Mouse (Mus musculus): Measurements from ENCODE around the gene Tmem53. TPM values are rescaled to one million over a fixed set of nuclear protein-coding genes. Genes with fewer than 3 reads are reported as not detected.

Tmem53 gene
- total RNA-seq, 1 experiment = 3.4 TPM

- H3K36me3 ChIP-seq (ENCODE audit: control insufficient read depth, insufficient read depth, low read length, poor library complexity, severe bottlenecking) = no peaks in the 10 kb centered on the region
- no peaks in the 10 kb centered on the region for H3K9me3 ChIP-seq (ENCODE audit: control insufficient read depth, insufficient read depth, low read depth, low read length)
- in situ Hi-C loops (cut with MboI; ENCODE audit: low sequenced_read_pairs in 2 of 2, unreplicated experiment in 2 of 2) = no loop called here
- no peak for DNase-seq (ENCODE audit: low read depth, low spot score)
- no peaks in the 10 kb centered on the region for H3K4me1 ChIP-seq (ENCODE audit: control insufficient read depth in 2 of 2, insufficient read depth in 2 of 2, low read length in 2 of 2, poor library complexity in 1 of 2)
- no peak overlapping the region for H3K27ac ChIP-seq (ENCODE audit: insufficient read depth, low read depth, low read length, poor library complexity, severe bottlenecking)
- no peak for TF ChIP-seq ZNF384 (IDR thresholded peaks at IDR 0.05; ENCODE audit: low read depth, low read length)
- TF ChIP-seq MAFK (IDR thresholded peaks at IDR 0.05; ENCODE audit: insufficient read depth, low read depth, low read length) = no peak
- no peak for TF ChIP-seq ZC3H11A (IDR thresholded peaks at IDR 0.05; ENCODE audit: borderline replicate concordance, low read depth, low read length)
- no peak for TF ChIP-seq HCFC1 (IDR thresholded peaks at IDR 0.05; ENCODE audit: borderline replicate concordance, insufficient read depth, low read length)
- no peak for TF ChIP-seq CHD2 (IDR thresholded peaks at IDR 0.05; ENCODE audit: low read depth, low read length)
- no peak overlapping the region for H3K4me3 ChIP-seq (ENCODE audit: insufficient read depth in 1 of 2, low read depth in 1 of 2, low read length in 2 of 2, poor library complexity in 1 of 2, severe bottlenecking in 1 of 2)
- no peak overlapping the region for H3K9ac ChIP-seq (ENCODE audit: insufficient read depth, low read depth, low read length, poor library complexity, severe bottlenecking)
Measured at GRCm38 (mm10) chr4:117235822-117236221, 15.9 kb upstream of the Tmem53 start.

GRCm38 (mm10) chr4:117239153-117239552, 12.6 kb upstream of the Tmem53 start:
- TF ChIP-seq ZNF384 (IDR thresholded peaks at IDR 0.05; ENCODE audit: low read depth, low read length) (no peak), ZC3H11A (IDR thresholded peaks at IDR 0.05; ENCODE audit: borderline replicate concordance, low read depth, low read length) (no peak), HCFC1 (IDR thresholded peaks at IDR 0.05; ENCODE audit: borderline replicate concordance, insufficient read depth, low read length) (no peak), CHD2 (IDR thresholded peaks at IDR 0.05; ENCODE audit: low read depth, low read length) (no peak), MAFK (IDR thresholded peaks at IDR 0.05; ENCODE audit: insufficient read depth, low read depth, low read length) (no peak)
- H3K9me3 ChIP-seq (ENCODE audit: control insufficient read depth, insufficient read depth, low read depth, low read length) = no peaks in the 10 kb centered on the region
- no peak overlapping the region for H3K27ac ChIP-seq (ENCODE audit: insufficient read depth, low read depth, low read length, poor library complexity, severe bottlenecking)
- H3K9ac ChIP-seq (ENCODE audit: insufficient read depth, low read depth, low read length, poor library complexity, severe bottlenecking) = no peak overlapping the region
- no peak for DNase-seq (ENCODE audit: low read depth, low spot score)
- in situ Hi-C loops (cut with MboI; ENCODE audit: low sequenced_read_pairs in 2 of 2, unreplicated experiment in 2 of 2) = no loop called here
- no peak overlapping the region for H3K4me3 ChIP-seq (ENCODE audit: insufficient read depth in 1 of 2, low read depth in 1 of 2, low read length in 2 of 2, poor library complexity in 1 of 2, severe bottlenecking in 1 of 2)
- peaks cover 0 to 3% of the 10 kb centered on the region in 2 experiments; a peak in 2 of 4 replicates for H3K4me1 ChIP-seq (ENCODE audit: control insufficient read depth in 2 of 2, insufficient read depth in 2 of 2, low read length in 2 of 2, poor library complexity in 1 of 2)
- no peaks in the 10 kb centered on the region for H3K36me3 ChIP-seq (ENCODE audit: control insufficient read depth, insufficient read depth, low read length, poor library complexity, severe bottlenecking)

- Histone ChIP-seq H3K36me3 (ENCODE audit: control insufficient read depth, insufficient read depth, low read length, poor library complexity, severe bottlenecking) (no peaks in the 10 kb centered on the region), H3K9ac (ENCODE audit: insufficient read depth, low read depth, low read length, poor library complexity, severe bottlenecking) (no peak overlapping the region), H3K27ac (ENCODE audit: insufficient read depth, low read depth, low read length, poor library complexity, severe bottlenecking) (no peak overlapping the region), H3K4me3 (ENCODE audit: insufficient read depth in 1 of 2, low read depth in 1 of 2, low read length in 2 of 2, poor library complexity in 1 of 2, severe bottlenecking in 1 of 2) (no peak overlapping the region), H3K4me1 (ENCODE audit: control insufficient read depth in 2 of 2, insufficient read depth in 2 of 2, low read length in 2 of 2, poor library complexity in 1 of 2) (peaks cover 0 to 3% of the 10 kb centered on the region in 2 experiments; a peak in 2 of 4 replicates), H3K9me3 (ENCODE audit: control insufficient read depth, insufficient read depth, low read depth, low read length) (no peaks in the 10 kb centered on the region)
- in situ Hi-C loops (cut with MboI; ENCODE audit: low sequenced_read_pairs in 2 of 2, unreplicated experiment in 2 of 2) = no loop called here
- no peak for TF ChIP-seq CHD2 (IDR thresholded peaks at IDR 0.05; ENCODE audit: low read depth, low read length)
- TF ChIP-seq ZNF384 (IDR thresholded peaks at IDR 0.05; ENCODE audit: low read depth, low read length) = no peak
- no peak for TF ChIP-seq ZC3H11A (IDR thresholded peaks at IDR 0.05; ENCODE audit: borderline replicate concordance, low read depth, low read length)
- no peak for TF ChIP-seq MAFK (IDR thresholded peaks at IDR 0.05; ENCODE audit: insufficient read depth, low read depth, low read length)
- no peak for TF ChIP-seq HCFC1 (IDR thresholded peaks at IDR 0.05; ENCODE audit: borderline replicate concordance, insufficient read depth, low read length)
- DNase-seq (ENCODE audit: low read depth, low spot score) = no peak
Measured at GRCm38 (mm10) chr4:117240867-117241266, 10.9 kb upstream of the Tmem53 start.

GRCm38 (mm10) chr4:117250982-117251381, 769 bp upstream of the Tmem53 start:
- Histone ChIP-seq H3K4me3 (ENCODE audit: insufficient read depth in 1 of 2, low read depth in 1 of 2, low read length in 2 of 2, poor library complexity in 1 of 2, severe bottlenecking in 1 of 2) (peak overlapping the region in 1 of 2 experiments; percentile 60; a peak in 2 of 4 replicates), H3K27ac (ENCODE audit: insufficient read depth, low read depth, low read length, poor library complexity, severe bottlenecking) (no peak overlapping the region), H3K9ac (ENCODE audit: insufficient read depth, low read depth, low read length, poor library complexity, severe bottlenecking) (no peak overlapping the region), H3K9me3 (ENCODE audit: control insufficient read depth, insufficient read depth, low read depth, low read length) (no peaks in the 10 kb centered on the region), H3K36me3 (ENCODE audit: control insufficient read depth, insufficient read depth, low read length, poor library complexity, severe bottlenecking) (no peaks in the 10 kb centered on the region), H3K4me1 (ENCODE audit: control insufficient read depth in 2 of 2, insufficient read depth in 2 of 2, low read length in 2 of 2, poor library complexity in 1 of 2) (peaks cover 3 to 4% of the 10 kb centered on the region in 2 experiments; a peak in 3 of 4 replicates)
- TF ChIP-seq ZNF384 (IDR thresholded peaks at IDR 0.05; ENCODE audit: low read depth, low read length) = no peak
- no peak for TF ChIP-seq ZC3H11A (IDR thresholded peaks at IDR 0.05; ENCODE audit: borderline replicate concordance, low read depth, low read length)
- TF ChIP-seq MAFK (IDR thresholded peaks at IDR 0.05; ENCODE audit: insufficient read depth, low read depth, low read length) = no peak
- TF ChIP-seq CHD2 (IDR thresholded peaks at IDR 0.05; ENCODE audit: low read depth, low read length) = no peak
- TF ChIP-seq HCFC1 (IDR thresholded peaks at IDR 0.05; ENCODE audit: borderline replicate concordance, insufficient read depth, low read length) = no peak
- in situ Hi-C loops (cut with MboI; ENCODE audit: low sequenced_read_pairs in 2 of 2, unreplicated experiment in 2 of 2) = no loop called here
- DNase-seq (ENCODE audit: low read depth, low spot score) = no peak

Measured in ES-E14 (cell line).